In the genomic region with DNA sequence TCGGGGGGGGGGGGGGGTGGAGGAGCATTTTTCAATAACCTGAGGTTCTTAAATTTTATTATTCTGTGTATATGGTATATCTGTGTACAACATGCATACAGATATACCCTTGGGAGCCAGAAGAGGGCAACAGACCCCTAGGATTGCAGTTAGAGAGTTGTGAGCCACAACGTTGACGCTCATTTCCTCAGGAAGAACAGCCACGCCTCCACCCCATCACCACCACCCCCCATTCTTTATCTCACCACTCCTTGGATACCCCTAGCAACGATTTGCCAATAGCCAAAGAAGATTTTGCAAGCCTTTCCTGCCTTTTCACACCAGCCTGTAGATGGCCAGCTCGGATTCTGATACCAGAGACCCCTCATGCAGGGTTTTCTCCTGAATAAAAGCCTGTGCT, we compare ENCODE assay signal across 9 mouse cellular contexts. TPM values are rescaled to one million over a fixed set of nuclear protein-coding genes. Genes with fewer than 3 reads are reported as not detected.
DNase-seq lines count a peak whose midpoint lies in the region; ATAC-seq lines count a peak whose summit lies in the region.
"Had no signal": no experiment of that assay in that cellular context is flagged by ENCODE, and none has a peak within 500 bp of the region (broad histone marks: within the 10 kb centered on the region; RNA-seq: fewer than 3 reads in every experiment).

No protein-coding gene starts in this region.

- 0 out of 2 replicates have a peak overlapping the region, but pooled peaks have one; percentile 4 for H3K27ac ChIP-seq in forebrain, embryonic 10.5 days
- H3K27ac ChIP-seq in forebrain, embryonic 13.5 days = no peak overlapping the region
- peak overlapping the region; percentile 18; the same call in 1 of the 2 replicates for H3K27ac ChIP-seq in liver, embryonic 12.5 days

- WGBS in forebrain, embryonic 10.5 days = 4% methylated on average over 6 of the region's 6 CpGs
- 4% methylated on average over 6 of the region's 6 CpGs for WGBS in forebrain, embryonic 13.5 days
- 5% methylated on average over 6 of the region's 6 CpGs for WGBS in liver, embryonic 12.5 days (ENCODE audit: insufficient replicate concordance)

- H3K9ac ChIP-seq in forebrain, embryonic 13.5 days = no peak overlapping the region
- H3K9ac ChIP-seq in liver, embryonic 12.5 days = no peak overlapping the region

- H3K36me3 ChIP-seq in forebrain, embryonic 10.5 days (replicated peaks) = no peaks in the 10 kb centered on the region
- H3K36me3 ChIP-seq in forebrain, embryonic 13.5 days (ENCODE audit: poor library complexity, severe bottlenecking) = no peaks in the 10 kb centered on the region
- no peaks in the 10 kb centered on the region for H3K36me3 ChIP-seq in liver, embryonic 12.5 days

- H3K9me3 ChIP-seq in forebrain, embryonic 10.5 days = no peaks in the 10 kb centered on the region
- no peaks in the 10 kb centered on the region for H3K9me3 ChIP-seq in forebrain, embryonic 13.5 days (replicated peaks)
- H3K9me3 ChIP-seq in liver, embryonic 12.5 days (replicated peaks) = no peaks in the 10 kb centered on the region

- no peak for ATAC-seq in forebrain, embryonic 13.5 days
- peak; percentile 77 for ATAC-seq in liver, embryonic 12.5 days

- peak; percentile 52 for DNase-seq in forebrain, embryonic 10.5 days (ENCODE audit: extremely low spot score, low spot score)
- peak; percentile 89 for DNase-seq in A20 (ENCODE audit: low read depth, low spot score)
- peak; percentile 55 for DNase-seq in c-Kit-positive CD71-positive TER-119-negative erythroid progenitor cells, embryonic 14.5 days (ENCODE audit: low read depth)
- no peak for DNase-seq in cerebellum, postnatal 4 days (ENCODE audit: low spot score in 2 of 2)
- no peak for DNase-seq in frontal cortex, postnatal 10 days (ENCODE audit: low spot score in 2 of 2)
- no peak for DNase-seq in cerebellum, postnatal 10 days

- peaks cover 17% of the 10 kb centered on the region for H3K4me1 ChIP-seq in forebrain, embryonic 10.5 days
- 0 out of 2 replicates have a peak, but pooled peaks cover 5% of the 10 kb centered on the region for H3K4me1 ChIP-seq in forebrain, embryonic 13.5 days
- H3K4me1 ChIP-seq in liver, embryonic 12.5 days = peaks cover 41% of the 10 kb centered on the region

- H3K4me2 ChIP-seq in forebrain, embryonic 13.5 days = no peak overlapping the region
- peak overlapping the region; percentile 43 for H3K4me2 ChIP-seq in liver, embryonic 12.5 days

- H3K4me3 ChIP-seq in forebrain, embryonic 10.5 days = no peak overlapping the region
- no peak overlapping the region for H3K4me3 ChIP-seq in forebrain, embryonic 13.5 days
- H3K4me3 ChIP-seq in liver, embryonic 12.5 days = no peak overlapping the region

- no peaks in the 10 kb centered on the region for H3K27me3 ChIP-seq in forebrain, embryonic 10.5 days (ENCODE audit: poor library complexity, severe bottlenecking)
- no peaks in the 10 kb centered on the region for H3K27me3 ChIP-seq in forebrain, embryonic 13.5 days
- H3K27me3 ChIP-seq in liver, embryonic 12.5 days (replicated peaks) = no peaks in the 10 kb centered on the region

RNA-seq across cellular contexts. Expression of a gene that starts 16.3 kb away (rescaled TPM):
- 12.7 and 12.8 TPM in 2 replicates for polyA plus RNA-seq in forebrain, embryonic 10.5 days (2016; fragmentation: Nextera tagmentation; extraction: Ambion mirVana)
- 29.8 and 31.0 TPM in 2 replicates for polyA plus RNA-seq in forebrain, embryonic 13.5 days (2015; fragmentation: Nextera tagmentation; extraction: Ambion mirVana)
- polyA plus RNA-seq in liver, embryonic 12.5 days (2016; fragmentation: Nextera tagmentation; extraction: Ambion mirVana) = 3.0 and 3.4 TPM in 2 replicates

RNA-seq across cellular contexts. Expression of a gene that starts 24.0 kb away (rescaled TPM):
- not detected in 2 replicates for polyA plus RNA-seq in forebrain, embryonic 10.5 days (2016; fragmentation: Nextera tagmentation; extraction: Ambion mirVana)
- polyA plus RNA-seq in forebrain, embryonic 13.5 days (2015; fragmentation: Nextera tagmentation; extraction: Ambion mirVana) = not detected in 2 replicates
- polyA plus RNA-seq in liver, embryonic 12.5 days (2016; fragmentation: Nextera tagmentation; extraction: Ambion mirVana) = not detected in 2 replicates
- polyA plus RNA-seq: heart, embryonic 16.5 days had no signal

RNA-seq across cellular contexts. Expression of a gene that starts 24.1 kb away (rescaled TPM):
- polyA plus RNA-seq in forebrain, embryonic 10.5 days (2016; fragmentation: Nextera tagmentation; extraction: Ambion mirVana) = not detected in 2 replicates
- polyA plus RNA-seq in forebrain, embryonic 13.5 days (2015; fragmentation: Nextera tagmentation; extraction: Ambion mirVana) = 0.10 and 0.13 TPM in 2 replicates
- not detected in 2 replicates for polyA plus RNA-seq in liver, embryonic 12.5 days (2016; fragmentation: Nextera tagmentation; extraction: Ambion mirVana)
- polyA plus RNA-seq: heart, embryonic 16.5 days had no signal

RNA-seq across cellular contexts. Expression of a gene that starts 38.5 kb away (rescaled TPM):
- 2,087 and 2,135 TPM in 2 replicates for polyA plus RNA-seq in forebrain, embryonic 10.5 days (2016; fragmentation: Nextera tagmentation; extraction: Ambion mirVana)
- polyA plus RNA-seq in forebrain, embryonic 13.5 days (2015; fragmentation: Nextera tagmentation; extraction: Ambion mirVana) = 1,732 and 1,934 TPM in 2 replicates
- 1,803 and 1,813 TPM in 2 replicates for polyA plus RNA-seq in liver, embryonic 12.5 days (2016; fragmentation: Nextera tagmentation; extraction: Ambion mirVana)

RNA-seq across cellular contexts. Expression of a gene that starts 51.5 kb away (rescaled TPM):
- 0.25 and 0.55 TPM in 2 replicates for polyA plus RNA-seq in forebrain, embryonic 10.5 days (2016; fragmentation: Nextera tagmentation; extraction: Ambion mirVana)
- 0.18 TPM in 1 of 2 replicates, not detected in the other for polyA plus RNA-seq in forebrain, embryonic 13.5 days (2015; fragmentation: Nextera tagmentation; extraction: Ambion mirVana)
- polyA plus RNA-seq in liver, embryonic 12.5 days (2016; fragmentation: Nextera tagmentation; extraction: Ambion mirVana) = 0.12 TPM in 1 of 2 replicates, not detected in the other

Comparison
In these comparisons a context has a peak if more than half of its experiments do, and no peak if none do; other contexts are left out.
1. DNase-seq: peak in forebrain, embryonic 10.5 days (single experiment), A20 (single experiment) and c-Kit-positive CD71-positive TER-119-negative erythroid progenitor cells, embryonic 14.5 days (single experiment); none in cerebellum, postnatal 4 days (0 of 2), frontal cortex, postnatal 10 days (0 of 2) and cerebellum, postnatal 10 days (0 of 2).